Comparison of ENCODE assay signal across 8 mouse cellular contexts in the genomic region with DNA sequence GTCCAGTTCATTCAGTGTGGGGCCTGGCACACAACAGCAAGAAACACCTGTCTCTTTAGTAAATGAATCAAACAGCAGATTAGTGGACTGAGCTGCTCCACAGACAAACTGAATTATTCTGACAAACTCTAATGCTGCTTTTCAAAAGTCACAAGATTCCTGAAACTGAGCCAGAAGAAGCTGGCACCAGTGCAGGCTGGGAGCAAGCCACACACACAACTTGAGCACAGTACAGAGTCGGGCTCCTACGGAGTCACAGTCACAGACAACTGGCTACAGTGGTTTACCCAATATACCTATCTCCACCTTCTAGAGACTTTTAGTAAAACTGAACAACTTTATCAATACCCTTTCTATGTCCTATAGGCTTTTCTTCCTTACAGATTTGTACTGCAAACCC.
DNase-seq lines count a peak whose midpoint lies in the region; ATAC-seq and TF ChIP-seq lines count a peak whose summit lies in the region.

No protein-coding gene starts in this region.

- ATAC-seq in intestine, embryonic 16.5 days = no peak
- no peak for ATAC-seq in monocyte, adult 5-6 weeks (replicated peaks; ENCODE audit: insufficient number of reproducible peaks, low FRiP score, low TSS enrichment, poor library complexity, severe bottlenecking)

- H3K27ac ChIP-seq in heart, adult 2 months = no peak overlapping the region
- no peak overlapping the region for H3K27ac ChIP-seq in intestine, embryonic 16.5 days (ENCODE audit: low read length)

- TF ChIP-seq POLR2A in heart, adult 2 months (IDR thresholded peaks at IDR 0.05; ENCODE audit: insufficient read depth, low read depth, low read length) = no peak

- H3K79me2 ChIP-seq in heart, adult 2 months (replicated peaks; ENCODE audit: control insufficient read depth, insufficient read depth, low read length) = peaks cover 2% of the 10 kb centered on the region; the same call in 1 of the 2 replicates

- DNase-seq in heart, adult 2 months = peak; percentile 39
- no peak for DNase-seq in heart, adult 8-10 months (ENCODE audit: low spot score)
- peak; percentile 24 for DNase-seq in ovary, postnatal 36 days (ENCODE audit: low spot score)
- DNase-seq in ovary, adult 18-20 months (ENCODE audit: low spot score) = no peak
- DNase-seq in heart, postnatal 10 days = peak; percentile 59 to 61
- DNase-seq in skeletal muscle tissue, adult 2 months (ENCODE audit: low read depth, low spot score) = peak; percentile 22

- intact Hi-C loops in heart, adult 2 months (cut with DNase I) = no loop called here
- intact Hi-C loops in heart, postnatal 10 days (cut with DNase I) = no loop called here

- no peak for TF ChIP-seq EP300 in heart, adult 2 months (IDR thresholded peaks at IDR 0.05; ENCODE audit: insufficient read depth, low read depth, low read length)

- no peaks in the 10 kb centered on the region for H3K27me3 ChIP-seq in heart, adult 2 months (ENCODE audit: control insufficient read depth, insufficient read depth, low read length)
- H3K27me3 ChIP-seq in intestine, embryonic 16.5 days (replicated peaks; ENCODE audit: control insufficient read depth, insufficient read depth, low read length) = no peaks in the 10 kb centered on the region

- no peaks in the 10 kb centered on the region for H3K9me3 ChIP-seq in intestine, embryonic 16.5 days (ENCODE audit: control insufficient read depth, low read length)

- no peak overlapping the region for H3K9ac ChIP-seq in heart, adult 2 months (ENCODE audit: low read depth, low read length)
- no peak overlapping the region for H3K9ac ChIP-seq in intestine, embryonic 16.5 days (ENCODE audit: low read depth, low read length)

- no peak overlapping the region for H3K4me2 ChIP-seq in intestine, embryonic 16.5 days (ENCODE audit: low read depth, low read length)

- peaks cover 16% of the 10 kb centered on the region for H3K36me3 ChIP-seq in heart, adult 2 months (ENCODE audit: control insufficient read depth, insufficient read depth, low read length)
- H3K36me3 ChIP-seq in intestine, embryonic 16.5 days (ENCODE audit: control insufficient read depth, insufficient read depth, low read length) = no peaks in the 10 kb centered on the region

- TF ChIP-seq CTCF in heart, adult 2 months (IDR thresholded peaks at IDR 0.05) = no peak

- WGBS in heart, adult 2 months = 8% methylated on average over 2 of the region's 2 CpGs
- 66% methylated on average over 2 of the region's 2 CpGs for WGBS in intestine, embryonic 16.5 days

- peaks cover 10% of the 10 kb centered on the region for H3K4me1 ChIP-seq in heart, adult 2 months (ENCODE audit: control insufficient read depth, insufficient read depth, low read length)
- H3K4me1 ChIP-seq in intestine, embryonic 16.5 days (ENCODE audit: control insufficient read depth, insufficient read depth, low read length) = peaks cover 12% of the 10 kb centered on the region

- H3K4me3 ChIP-seq in heart, adult 2 months = no peak overlapping the region
- H3K4me3 ChIP-seq in intestine, embryonic 16.5 days (ENCODE audit: low read length) = no peak overlapping the region

Comparison
In these comparisons a context has a peak if more than half of its experiments do, and no peak if none do; other contexts are left out.
1. DNase-seq: peak in heart, adult 2 months (2 of 2), ovary, postnatal 36 days (single experiment), heart, postnatal 10 days (2 of 2) and skeletal muscle tissue, adult 2 months (single experiment); none in heart, adult 8-10 months (single experiment) and ovary, adult 18-20 months (single experiment).